Mouse (Mus musculus) neutrophil, adult 5-6 weeks (primary cell): ENCODE data around the gene Odf3l1. TPM values are rescaled to one million over a fixed set of nuclear protein-coding genes. Genes with fewer than 3 reads are reported as not detected.
"Not testable (repeated sequence)": the region's sequence is repeated elsewhere in the genome, so short reads cannot be mapped to it uniquely, and the experiment has no call there.

Source experiments
- ATAC-seq: fragments of 151-379, 151-347 bp; 2 replicates; pipeline ENCODE4 v1.8.0; 2017; ENCODE audit warnings: mild to moderate bottlenecking, moderate TSS enrichment; ENCODE audit not compliant: insufficient number of reproducible peaks, poor library complexity, low FRiP score, severe bottlenecking; ENCODE audit errors: extremely low read depth
- total RNA-seq: library from RNA; stranded (forward); fragments of 200-1000 nt; gene quantifications from 2 replicates; pipeline ENCODE4 v1.2.3, GENCODE M21; 2017

Gene Odf3l1
- total RNA-seq, result not detected in 2 replicates

DNA sequence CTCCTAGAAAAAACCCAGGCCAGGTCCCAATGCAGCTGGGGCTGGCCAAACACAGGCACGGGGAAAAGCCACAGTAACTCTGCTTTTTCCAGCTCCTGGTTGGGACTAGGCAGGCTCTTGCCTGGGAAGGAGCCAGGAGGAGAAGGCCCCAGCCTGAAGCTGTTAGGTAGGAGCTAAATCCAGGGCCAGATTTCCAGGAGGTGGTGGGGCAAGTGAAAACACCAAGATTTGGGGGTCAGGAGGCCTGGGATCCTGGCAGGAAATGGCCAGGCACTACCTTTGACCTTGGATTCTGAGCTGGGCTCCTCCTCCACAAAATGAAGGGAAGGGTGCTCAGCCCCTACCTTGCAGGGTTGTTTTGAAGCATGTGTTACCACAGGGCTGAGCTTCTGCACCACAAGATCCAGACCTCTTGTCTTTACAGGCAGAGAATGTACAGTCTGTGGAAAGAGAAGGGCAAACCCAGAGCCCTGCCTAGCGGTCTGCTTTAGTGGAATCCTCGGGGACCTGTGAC lies at the start of gene Odf3l1:
Gene Odf3l1, minus strand, starts transcription at position 464 of the 514 bp plus-strand sequence.
- ATAC-seq, result no peak

DNA sequence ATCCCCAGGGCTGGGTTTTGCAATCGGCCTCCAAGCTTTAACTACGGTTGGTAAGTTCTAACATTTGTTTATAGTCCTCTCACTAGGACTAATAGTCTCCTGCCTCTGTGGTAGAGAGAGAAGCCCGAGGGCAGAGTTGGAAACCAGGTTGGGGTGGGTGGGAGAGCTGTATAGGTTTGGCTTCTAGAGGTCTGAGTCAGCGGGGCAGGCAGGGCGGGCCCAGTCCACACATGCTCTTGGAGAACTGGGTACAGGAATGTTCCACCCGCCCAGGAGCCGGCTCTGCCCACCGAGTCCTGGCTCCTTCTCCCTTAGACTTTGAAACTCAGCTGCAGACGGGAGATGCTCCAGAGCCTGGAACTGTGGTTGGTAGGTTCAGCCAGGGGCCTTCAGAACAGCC lies 49.5 kb upstream of the Odf3l1 start:
- ATAC-seq, result no peak

- no peak for ATAC-seq
These were observed 46.5 kb upstream of the Odf3l1 start for GRCm38 (mm10) chr9:56911017-56911416.

DNA sequence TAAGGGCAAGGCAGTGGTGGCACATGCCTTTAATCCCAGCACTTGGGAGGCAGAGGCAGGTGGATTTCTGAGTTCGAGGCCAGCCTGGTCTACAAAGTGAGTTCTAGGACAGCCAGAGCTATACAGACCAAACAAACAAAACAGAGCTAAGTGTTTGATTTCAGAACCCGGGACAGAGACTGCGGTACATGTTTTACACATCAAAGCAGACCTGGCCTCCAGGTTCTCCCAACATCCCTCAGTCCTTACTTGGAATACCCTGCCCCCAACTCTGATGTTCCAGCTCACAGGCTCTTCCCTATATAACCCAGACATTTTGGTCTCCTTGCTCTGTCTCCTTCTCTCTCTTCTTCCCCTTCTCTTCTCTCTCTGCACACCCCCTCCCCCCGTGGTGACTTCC lies 45.5 kb upstream of the Odf3l1 start:
- ATAC-seq, result not testable (repeated sequence)

GRCm38 (mm10) chr9:56907549-56907948 lies 43.1 kb upstream of the Odf3l1 start:
- no peak for ATAC-seq

DNA sequence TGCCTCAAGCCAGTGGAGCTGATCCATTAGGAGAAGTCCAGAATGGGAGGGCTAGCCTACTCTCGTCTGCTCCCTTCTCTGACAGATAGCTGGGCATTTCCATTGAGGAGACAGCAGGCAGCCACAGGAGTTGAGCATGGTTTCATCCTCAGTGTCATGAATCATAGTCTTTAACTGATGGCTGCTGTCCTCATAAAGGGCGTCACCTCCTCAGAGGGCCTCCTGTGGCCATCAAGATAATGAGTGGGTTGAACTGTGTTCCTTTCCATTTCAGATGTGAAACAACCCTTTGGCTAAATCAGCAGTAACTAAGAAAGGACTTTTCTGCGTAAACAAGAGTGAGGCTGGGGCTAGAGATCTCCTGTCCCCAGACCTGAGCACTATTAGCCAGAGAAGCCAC lies 39.2 kb upstream of the Odf3l1 start:
- ATAC-seq, result no peak

DNA sequence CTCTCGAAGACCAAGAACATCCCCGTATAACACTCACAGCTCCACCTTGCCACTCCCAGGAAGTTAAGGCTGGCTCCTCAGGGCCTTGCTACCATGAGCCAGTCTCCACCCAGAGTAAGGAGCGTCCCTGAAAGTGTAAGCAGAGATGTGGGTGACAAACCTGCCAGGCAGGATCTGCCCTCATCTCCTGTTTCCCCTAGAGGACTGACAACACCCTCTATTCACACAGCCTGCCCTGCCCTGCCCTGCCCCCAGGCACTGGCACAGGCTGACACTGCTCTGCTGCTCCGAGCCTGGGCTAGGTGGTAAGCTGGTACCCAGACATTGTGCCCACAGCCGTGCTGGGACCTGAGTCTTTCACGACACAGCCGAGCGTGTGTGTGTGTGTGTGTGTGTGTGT lies 36.7 kb upstream of the Odf3l1 start:
- no peak for ATAC-seq

DNA sequence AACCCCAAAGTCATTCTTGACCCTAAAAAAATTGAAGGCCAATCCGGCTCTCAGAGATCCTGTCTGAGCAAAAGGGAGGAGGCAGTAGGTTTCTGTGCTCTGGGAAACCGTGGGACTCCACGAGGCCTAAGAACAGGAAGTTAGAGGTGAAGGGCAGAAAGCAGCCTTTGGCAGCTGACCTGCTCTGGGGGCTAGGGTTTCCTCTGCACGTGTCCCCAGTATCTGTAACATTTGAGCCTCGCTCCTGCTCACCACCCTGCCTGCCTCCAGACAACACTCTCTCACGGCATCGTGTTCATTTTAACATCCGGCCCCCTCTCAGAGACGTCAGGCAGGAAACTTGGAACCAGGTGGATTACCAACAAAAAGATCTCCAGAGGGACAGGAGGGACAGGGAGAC lies 36.1 kb upstream of the Odf3l1 start:
- ATAC-seq, result no peak

GRCm38 (mm10) chr9:56900060-56900459 lies 35.6 kb upstream of the Odf3l1 start:
- ATAC-seq, result no peak

- no peak for ATAC-seq
These were observed 34.9 kb upstream of the Odf3l1 start for GRCm38 (mm10) chr9:56899409-56899808.

DNA sequence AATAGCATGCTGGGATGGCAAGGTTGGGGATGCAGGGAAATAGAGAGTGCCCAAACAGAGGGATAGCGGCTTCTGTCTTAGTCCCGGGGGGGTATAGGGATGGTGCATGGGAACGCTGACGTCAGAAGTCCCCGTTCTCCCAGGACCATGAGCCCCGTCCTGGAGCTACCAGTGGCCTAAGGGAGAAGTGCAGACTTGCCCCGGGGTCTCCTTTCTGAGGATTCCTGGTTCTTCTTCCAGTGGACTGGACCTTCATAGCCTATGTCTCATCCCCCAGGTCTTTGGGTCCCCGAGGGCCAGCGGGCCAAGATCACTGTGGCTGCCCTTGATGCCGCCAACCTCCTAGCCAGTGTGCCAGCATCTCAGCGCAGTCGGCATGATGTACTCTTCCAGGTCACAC lies 32.3 kb upstream of the Odf3l1 start:
- ATAC-seq, result no peak

DNA sequence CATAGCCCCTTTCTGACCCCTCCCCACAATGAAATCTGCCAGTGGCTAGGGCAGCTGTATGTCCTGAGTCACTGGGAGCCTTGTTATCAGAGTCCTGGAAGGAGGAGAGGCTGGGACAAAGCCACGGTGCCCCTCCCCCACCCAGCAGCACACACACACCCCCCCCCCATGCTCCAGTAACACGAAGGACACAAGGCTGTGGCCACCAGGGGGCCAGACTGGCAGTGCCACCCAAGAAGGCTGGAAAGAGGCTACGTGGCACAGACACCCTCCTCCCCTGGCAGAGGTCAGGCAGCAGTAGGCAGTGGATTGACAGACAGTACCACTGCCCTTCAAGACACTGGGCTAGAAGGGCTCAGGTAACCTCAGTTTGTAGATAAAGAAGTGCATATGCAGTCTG lies 29.5 kb upstream of the Odf3l1 start:
- no peak for ATAC-seq

GRCm38 (mm10) chr9:56893313-56893712 lies 28.8 kb upstream of the Odf3l1 start:
- no peak for ATAC-seq

GRCm38 (mm10) chr9:56892111-56892510 lies 27.6 kb upstream of the Odf3l1 start:
- ATAC-seq, result no peak

DNA sequence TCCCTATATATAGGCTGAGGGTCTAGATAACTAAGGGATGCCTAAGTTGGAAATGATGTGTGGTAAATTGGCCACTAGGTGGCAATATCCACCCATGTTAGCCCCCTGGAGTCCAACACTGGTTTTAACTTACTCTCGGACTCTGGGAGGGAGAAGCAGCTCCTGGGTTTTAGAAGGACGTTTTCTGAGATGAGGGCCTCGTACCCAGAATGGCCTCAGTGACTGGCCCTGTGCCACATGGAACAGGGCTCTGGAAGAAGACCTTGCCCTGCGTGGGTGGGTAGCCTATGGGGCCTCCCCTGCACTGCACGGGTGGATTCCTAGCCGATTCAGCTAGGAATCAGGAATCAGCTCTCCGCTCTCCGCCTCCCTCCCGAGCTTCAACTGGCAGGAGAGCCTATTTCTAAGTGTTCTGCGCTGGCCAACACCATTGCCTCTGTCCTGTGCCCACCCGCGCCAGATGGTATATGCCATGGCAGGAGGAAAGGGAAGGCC lies 27.1 kb upstream of the Odf3l1 start:
- ATAC-seq, result no peak; the same call in 1 of the 2 replicates

DNA sequence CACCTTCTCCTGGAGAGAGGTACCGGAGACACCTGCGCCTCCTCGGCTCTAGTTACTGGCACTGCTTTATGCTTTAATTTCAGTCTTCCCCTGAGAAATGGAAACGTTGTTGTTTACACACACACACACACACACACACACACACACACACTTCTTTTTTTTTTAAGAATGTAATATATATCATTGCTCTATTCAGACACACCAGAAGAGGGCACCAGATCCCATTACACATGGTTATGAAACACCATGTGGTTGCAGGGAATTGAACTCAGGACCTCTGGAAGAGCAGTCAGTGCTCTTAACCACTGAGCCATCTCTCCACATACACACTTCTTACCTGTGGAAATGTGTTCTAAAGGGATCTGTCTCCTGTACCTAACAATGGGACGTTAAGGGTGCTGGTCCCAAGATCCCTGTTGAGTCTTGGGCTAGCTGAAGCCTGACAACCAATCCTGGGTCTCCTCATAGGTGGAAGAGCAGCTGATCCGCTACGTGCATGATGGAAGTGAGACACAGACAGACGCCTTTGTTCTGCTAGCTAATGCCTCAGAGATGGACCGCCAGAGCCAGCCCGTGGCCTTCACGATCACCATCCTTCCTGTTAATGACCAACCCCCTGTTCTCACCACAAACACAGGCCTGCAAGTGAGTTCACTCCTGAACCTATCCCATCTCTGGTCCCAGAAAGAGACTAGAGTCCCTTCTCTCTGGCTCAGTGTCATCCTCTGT lies 26.2 kb upstream of the Odf3l1 start:
- no peak for ATAC-seq

- ATAC-seq, result peak; percentile 45; the same call in 1 of the 2 replicates
These were observed 25.3 kb upstream of the Odf3l1 start for GRCm38 (mm10) chr9:56889817-56890216.

- ATAC-seq, result no peak
These were observed 23.1 kb upstream of the Odf3l1 start for GRCm38 (mm10) chr9:56887581-56887980.

DNA sequence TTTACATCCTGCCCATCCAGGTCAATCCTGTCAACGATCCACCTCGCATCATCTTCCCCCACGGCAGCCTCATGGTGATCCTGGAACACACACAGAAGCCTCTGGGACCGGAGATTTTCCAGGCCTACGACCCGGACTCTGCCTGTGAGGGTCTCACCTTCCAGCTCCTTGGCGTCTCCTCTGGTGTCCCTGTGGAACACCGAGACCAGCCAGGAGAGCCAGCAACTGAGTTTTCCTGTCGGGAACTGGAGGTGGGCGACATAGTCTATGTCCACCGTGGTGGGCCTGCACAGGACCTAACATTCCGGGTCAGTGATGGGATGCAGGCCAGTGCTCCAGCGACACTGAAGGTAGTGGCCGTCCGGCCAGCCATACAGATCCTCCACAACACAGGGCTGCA lies 22.1 kb upstream of the Odf3l1 start:
- no peak for ATAC-seq

DNA sequence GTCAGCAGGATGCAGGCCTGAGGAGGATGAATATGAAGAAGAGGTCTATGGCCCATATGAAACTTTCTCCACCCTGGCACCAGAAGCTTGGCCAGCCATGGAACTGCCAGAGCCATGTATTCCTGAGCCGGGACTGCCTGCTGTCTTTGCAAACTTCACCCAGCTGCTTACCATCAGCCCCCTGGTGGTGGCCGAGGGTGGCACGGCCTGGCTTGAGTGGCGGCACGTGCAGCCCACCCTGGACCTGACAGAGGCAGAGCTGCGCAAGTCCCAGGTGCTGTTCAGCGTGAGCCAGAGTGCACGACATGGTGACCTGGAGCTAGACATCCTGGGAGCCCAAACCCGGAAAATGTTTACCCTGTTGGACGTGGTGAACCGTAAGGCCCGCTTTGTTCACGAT lies 21.6 kb upstream of the Odf3l1 start:
- ATAC-seq, result no peak

- no peak for ATAC-seq
These were observed 19.8 kb upstream of the Odf3l1 start for GRCm38 (mm10) chr9:56884328-56884727.
